Mouse (Mus musculus): ENCODE results near the gene Gm37419.

- TF ChIP-seq CTCF (IDR thresholded peaks at IDR 0.05; ENCODE audit: low read depth): peak; percentile 84
- TF ChIP-seq EP300 (optimal IDR thresholded peaks at IDR 0.05): no peak
These were observed 34.9 kb upstream of the Gm37419 start for GRCm38 (mm10) chr16:23953189-23953958.
